Mouse (Mus musculus): ENCODE results near the gene Prss32. TPM values are rescaled to one million over a fixed set of nuclear protein-coding genes. Genes with fewer than 3 reads are reported as not detected.

The Prss32 gene
- under 1 TPM in 1 of 2 experiments, not detected in 1; 0.77 TPM for polyA plus RNA-seq (2017; shearing (Covaris generic))

GRCm38 (mm10) chr17:23843812-23844273, at the start of gene Prss32, which contains the start of gene Prss41:
Gene Prss32 (plus strand): TSS chr17:23843855.
Gene Prss41 (minus strand): TSS chr17:23844172.

GRCm38 (mm10) chr17:23829064-23829619, 14.5 kb upstream of the Prss32 start, which contains the start of gene Elob:
Gene Elob (minus strand): TSS chr17:23829136.

DNA sequence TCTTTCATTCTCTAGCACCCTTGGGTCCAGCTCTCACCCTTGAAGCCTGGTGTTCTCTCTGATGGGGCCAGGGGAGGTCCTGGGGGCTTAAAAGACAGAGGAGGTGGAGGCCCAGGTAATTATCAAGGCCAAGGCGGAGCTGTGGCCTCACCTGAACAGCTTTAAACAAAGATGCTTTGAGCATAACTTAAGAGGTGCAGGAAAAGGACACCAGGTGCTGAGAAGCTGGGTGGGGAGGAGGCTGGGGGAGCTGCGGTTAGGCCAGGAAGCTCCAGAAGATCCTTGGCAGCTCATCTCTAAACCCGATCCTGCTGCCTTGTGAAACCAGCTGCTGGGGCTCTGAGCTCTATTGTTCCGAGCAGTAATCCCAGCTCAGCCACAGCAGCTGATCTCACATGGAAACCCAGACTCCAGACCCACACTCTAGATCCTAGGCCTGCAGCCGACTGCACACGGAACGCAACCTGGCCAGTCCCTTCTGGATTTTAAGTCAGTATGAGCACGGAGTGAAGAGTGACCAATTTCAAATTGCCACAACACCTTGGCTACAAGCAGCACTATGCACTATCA, 7.6 kb upstream of the Prss32 start, which contains the start of gene Prss33:
Gene Prss33 (minus strand): TSS at position 51 of the 570 bp plus-strand sequence.

DNA sequence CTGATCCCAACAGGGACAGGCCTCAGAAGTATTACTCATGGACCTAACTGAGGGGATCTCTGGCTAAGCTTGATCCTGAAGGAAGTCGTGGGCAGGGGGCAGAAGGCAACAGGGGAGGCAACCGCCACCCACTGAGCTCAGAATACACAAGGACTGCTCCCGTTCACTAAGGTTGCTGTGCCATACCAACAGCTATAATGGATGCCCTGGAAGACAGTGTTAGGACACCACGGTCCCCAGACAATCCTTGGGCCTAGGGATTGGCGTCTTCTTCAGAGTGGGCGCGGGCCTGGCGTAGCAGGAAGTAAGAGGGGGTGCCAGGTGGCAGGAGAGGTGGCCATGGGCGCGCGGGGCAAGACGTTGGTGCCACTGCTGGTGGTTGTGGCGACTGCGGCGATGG, 24.1 kb downstream of the Prss32 start, which contains the start of gene Prss21:
Gene Prss21 (plus strand): TSS at position 301 of the 400 bp plus-strand sequence.

GRCm38 (mm10) chr17:23880576-23880975, 36.9 kb downstream of the Prss32 start, which contains the start of the genes Dcpp1 and Dcpp2:
Gene Dcpp1 (plus strand): TSS chr17:23880876.
Gene Dcpp2 (plus strand): TSS chr17:23880880.

Other genes with a start within 250 kb of the Prss32 start
- gene Zfp13, start 244.4 kb upstream of the Prss32 start, polyA plus RNA-seq (2017; shearing (Covaris generic)), result not detected
- gene Zscan10, start 243.0 kb upstream of the Prss32 start, polyA plus RNA-seq (2017; shearing (Covaris generic)), result 1 to 10 TPM in 1 of 2 experiments, under 1 TPM in 1; 0.19 to 1.2 TPM
- gene Mmp25, start 198.6 kb upstream of the Prss32 start, polyA plus RNA-seq (2017; shearing (Covaris generic)), result under 1 TPM; 0.12 to 0.99 TPM
- under 1 TPM; 0.11 to 0.43 TPM for gene Bicdl2, start 183.3 kb upstream of the Prss32 start, polyA plus RNA-seq (2017; shearing (Covaris generic))
- gene Hcfc1r1, start 170.3 kb upstream of the Prss32 start, polyA plus RNA-seq (2017; shearing (Covaris generic)), result 10 to 100 TPM; 49.0 to 52.4 TPM
- 10 to 100 TPM; 30.0 to 38.4 TPM for gene Thoc6, start 170.0 kb upstream of the Prss32 start, polyA plus RNA-seq (2017; shearing (Covaris generic))
- gene Tnfrsf12a, start 166.4 kb upstream of the Prss32 start, polyA plus RNA-seq (2017; shearing (Covaris generic)), result 1 to 10 TPM; 5.5 to 6.7 TPM
- under 1 TPM in 1 of 2 experiments, not detected in 1; 0.11 TPM for gene Cldn6, start 164.6 kb upstream of the Prss32 start, polyA plus RNA-seq (2017; shearing (Covaris generic))
- gene Cldn9, start 159.8 kb upstream of the Prss32 start, polyA plus RNA-seq (2017; shearing (Covaris generic)), result under 1 TPM in 1 of 2 experiments, not detected in 1; 0.12 TPM
- under 1 TPM; 0.10 to 0.39 TPM for gene 1520401A03Rik, start 121.1 kb upstream of the Prss32 start, polyA plus RNA-seq (2017; shearing (Covaris generic))
- gene Pkmyt1, start 117.5 kb upstream of the Prss32 start, polyA plus RNA-seq (2017; shearing (Covaris generic)), result 10 to 100 TPM; 31.6 to 39.0 TPM
- gene Paqr4, start 103.0 kb upstream of the Prss32 start, polyA plus RNA-seq (2017; shearing (Covaris generic)), result 10 to 100 TPM; 10.0 to 20.7 TPM
- gene Kremen2, start 98.0 kb upstream of the Prss32 start, polyA plus RNA-seq (2017; shearing (Covaris generic)), result 10 to 100 TPM in 1 of 2 experiments, 1 to 10 TPM in 1; 4.0 to 11.8 TPM
- 10 to 100 TPM; 23.5 to 40.0 TPM for gene Flywch1, start 72.3 kb upstream of the Prss32 start, polyA plus RNA-seq (2017; shearing (Covaris generic))
- 1 to 10 TPM; 6.3 to 7.6 TPM for gene Flywch2, start 57.8 kb upstream of the Prss32 start, polyA plus RNA-seq (2017; shearing (Covaris generic))
- 100 to 1,000 TPM; 921 to 934 TPM for gene Srrm2, start 53.3 kb upstream of the Prss32 start, polyA plus RNA-seq (2017; shearing (Covaris generic))
- 100 to 1,000 TPM; 701 to 738 TPM for gene Elob, start 14.7 kb upstream of the Prss32 start, polyA plus RNA-seq (2017; shearing (Covaris generic))
- gene Prss33, start 7.8 kb upstream of the Prss32 start, polyA plus RNA-seq (2017; shearing (Covaris generic)), result under 1 TPM; 0.17 to 0.39 TPM
- 1 to 10 TPM; 1.9 to 3.0 TPM for gene Prss41, start 317 bp downstream of the Prss32 start, polyA plus RNA-seq (2017; shearing (Covaris generic))
- gene Prss21, start 24.2 kb downstream of the Prss32 start, polyA plus RNA-seq (2017; shearing (Covaris generic)), result not detected
- gene Dcpp1, start 37.0 kb downstream of the Prss32 start, polyA plus RNA-seq (2017; shearing (Covaris generic)), result not detected
- gene Dcpp2, start 37.0 kb downstream of the Prss32 start, polyA plus RNA-seq (2017; shearing (Covaris generic)), result not detected
- gene Dcpp3, start 73.6 kb downstream of the Prss32 start, polyA plus RNA-seq (2017; shearing (Covaris generic)), result not detected
- not detected for gene Sbp, start 97.8 kb downstream of the Prss32 start, polyA plus RNA-seq (2017; shearing (Covaris generic))
- not detected for gene Sbpl, start 111.4 kb downstream of the Prss32 start, polyA plus RNA-seq (2017; shearing (Covaris generic))
- 1 to 10 TPM in 1 of 2 experiments, under 1 TPM in 1; 0.88 to 1.2 TPM for gene Prss30, start 136.7 kb downstream of the Prss32 start, polyA plus RNA-seq (2017; shearing (Covaris generic))
- gene Prss22, start 154.2 kb downstream of the Prss32 start, polyA plus RNA-seq (2017; shearing (Covaris generic)), result not detected
- under 1 TPM; 0.13 to 0.64 TPM for gene Prss27, start 194.3 kb downstream of the Prss32 start, polyA plus RNA-seq (2017; shearing (Covaris generic))
- 10 to 100 TPM; 24.3 to 25.2 TPM for gene Kctd5, start 229.6 kb downstream of the Prss32 start, polyA plus RNA-seq (2017; shearing (Covaris generic))

All from activated CD4-positive, CD25-positive, alpha-beta regulatory T cell (primary cell).